Mouse (Mus musculus) gastrocnemius, postnatal 14 days (tissue): Measurements from ENCODE around the gene Gm20388. TPM values are rescaled to one million over a fixed set of nuclear protein-coding genes. Genes with fewer than 3 reads are reported as not detected.

Experiments
- DNase-seq: peaks from one replicate; pipeline ENCODE4 v3.0.0; 2021; ENCODE audit warnings: mixed read lengths
- intact Hi-C: fragments of 180-260 bp; cut with DNase I; formaldehyde crosslinking; loops from one replicate; pipeline ENCODE4 v1.15.1; 2025; ENCODE audit warnings: low total_unique reads
- total RNA-seq, 2 experiments: library from RNA; stranded (reverse); gene quantifications; 2 replicates each; pipeline ENCODE4 v1.2.3; 2021

Gm20388 gene
- total RNA-seq, 2 experiments from 2014 or later: 5.6 to 6.0 TPM

DNA sequence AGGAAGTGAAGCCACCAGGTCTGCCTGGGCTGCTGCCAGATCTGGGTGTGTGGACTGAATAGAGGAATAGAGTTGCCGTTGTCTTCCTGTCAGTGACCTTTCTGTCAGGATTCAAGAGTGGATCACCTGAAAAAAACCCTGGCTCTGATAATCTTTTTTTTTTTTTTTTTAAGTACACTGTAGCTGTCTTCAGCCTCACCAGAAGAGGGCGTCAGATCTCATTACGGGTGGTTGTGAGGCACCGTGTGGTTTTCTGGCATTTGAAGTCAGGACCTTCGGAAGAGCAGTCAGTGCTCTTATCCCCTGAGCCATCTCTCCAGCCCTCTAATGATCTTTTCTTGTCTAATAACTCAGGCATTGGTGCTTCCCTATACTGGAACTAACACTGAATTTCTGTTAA lies 4122.8 kb downstream of the Gm20388 start:
- intact Hi-C loops: no loop called here

GRCm38 (mm10) chr8:124038121-124038520 lies 4127.5 kb downstream of the Gm20388 start:
- DNase-seq: no peak
- intact Hi-C loops: no loop called here

More for the DNA sequence above, 4122.8 kb downstream of the Gm20388 start:
- no peak for DNase-seq

GRCm38 (mm10) chr8:124039351-124039750 lies 4128.7 kb downstream of the Gm20388 start:
- intact Hi-C loops: no loop called here
- no peak for DNase-seq

DNA sequence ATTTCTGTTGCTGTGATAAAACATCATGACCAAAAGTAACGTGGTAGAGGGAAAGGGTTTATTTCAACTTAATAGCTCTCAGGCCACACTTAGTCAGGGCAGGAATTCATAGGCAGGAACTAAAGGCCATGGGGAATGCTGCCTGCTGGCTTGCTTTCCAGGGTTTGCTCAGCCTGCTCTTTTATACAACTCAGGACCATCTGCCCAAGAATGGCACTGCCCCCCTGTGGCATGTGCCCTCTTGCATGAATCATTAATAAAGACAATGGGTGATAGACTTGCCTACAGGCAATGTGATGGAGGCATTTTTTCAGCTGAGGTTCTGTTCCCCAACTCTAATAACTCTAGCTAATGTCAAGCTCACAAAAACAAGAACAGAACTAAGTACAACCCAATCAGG lies 4131.6 kb downstream of the Gm20388 start:
- no peak for DNase-seq
- intact Hi-C loops: no loop called here

DNA sequence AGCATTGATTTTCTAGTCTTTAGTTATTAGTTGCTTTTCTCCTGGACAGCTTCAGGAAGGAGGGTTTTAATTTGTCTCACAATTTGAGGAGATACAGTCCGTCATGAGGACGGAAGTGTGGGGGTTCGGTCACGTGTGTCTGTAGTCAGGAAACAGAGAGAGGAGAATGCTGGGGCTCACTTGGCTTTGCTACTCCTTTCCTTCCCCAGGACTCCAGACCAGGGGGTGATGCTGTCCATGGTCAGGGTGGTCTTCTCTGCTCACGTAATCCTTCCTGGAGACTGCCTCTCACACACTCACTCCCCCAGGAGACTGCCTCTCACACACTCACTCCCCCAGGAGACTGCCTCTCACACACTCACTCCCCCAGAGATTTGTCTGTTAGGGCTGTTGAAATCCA lies 4133.8 kb downstream of the Gm20388 start:
- no peak for DNase-seq
- intact Hi-C loops: no loop called here

GRCm38 (mm10) chr8:124044931-124045330 lies 4134.3 kb downstream of the Gm20388 start:
- DNase-seq: no peak
- intact Hi-C loops: no loop called here

GRCm38 (mm10) chr8:124045856-124046255 lies 4135.2 kb downstream of the Gm20388 start:
- intact Hi-C loops: no loop called here
- no peak for DNase-seq

- intact Hi-C loops: loop anchor here (2.0 kb wide), 1 partner anchor 297 kb away; no protein-coding TSS in a partner anchor
- DNase-seq: peak; percentile 66
Measured at GRCm38 (mm10) chr8:124052110-124052509, 4141.5 kb downstream of the Gm20388 start.

DNA sequence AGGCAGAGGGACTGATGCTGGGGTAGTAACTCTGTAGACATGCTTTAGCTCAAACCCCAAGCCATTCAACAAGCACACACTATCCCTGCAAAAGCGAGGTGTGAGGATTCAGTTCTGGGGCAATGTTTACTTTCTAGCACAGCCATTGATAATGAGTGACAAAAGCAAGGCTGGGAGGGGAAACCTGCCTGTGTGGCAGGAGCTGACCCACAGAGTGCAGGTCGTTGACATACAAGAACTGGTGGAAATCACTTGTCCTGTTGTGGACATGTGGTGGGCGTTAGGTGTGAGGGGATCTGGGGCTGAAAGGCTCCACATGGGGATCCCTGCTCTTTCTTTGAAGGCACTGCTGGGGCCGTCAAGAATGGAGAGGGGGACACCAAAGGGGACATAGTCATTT lies 4141.9 kb downstream of the Gm20388 start:
- DNase-seq: no peak
- intact Hi-C loops: loop anchor here (2.0 kb wide), 1 partner anchor 296 kb away; no protein-coding TSS in a partner anchor

DNA sequence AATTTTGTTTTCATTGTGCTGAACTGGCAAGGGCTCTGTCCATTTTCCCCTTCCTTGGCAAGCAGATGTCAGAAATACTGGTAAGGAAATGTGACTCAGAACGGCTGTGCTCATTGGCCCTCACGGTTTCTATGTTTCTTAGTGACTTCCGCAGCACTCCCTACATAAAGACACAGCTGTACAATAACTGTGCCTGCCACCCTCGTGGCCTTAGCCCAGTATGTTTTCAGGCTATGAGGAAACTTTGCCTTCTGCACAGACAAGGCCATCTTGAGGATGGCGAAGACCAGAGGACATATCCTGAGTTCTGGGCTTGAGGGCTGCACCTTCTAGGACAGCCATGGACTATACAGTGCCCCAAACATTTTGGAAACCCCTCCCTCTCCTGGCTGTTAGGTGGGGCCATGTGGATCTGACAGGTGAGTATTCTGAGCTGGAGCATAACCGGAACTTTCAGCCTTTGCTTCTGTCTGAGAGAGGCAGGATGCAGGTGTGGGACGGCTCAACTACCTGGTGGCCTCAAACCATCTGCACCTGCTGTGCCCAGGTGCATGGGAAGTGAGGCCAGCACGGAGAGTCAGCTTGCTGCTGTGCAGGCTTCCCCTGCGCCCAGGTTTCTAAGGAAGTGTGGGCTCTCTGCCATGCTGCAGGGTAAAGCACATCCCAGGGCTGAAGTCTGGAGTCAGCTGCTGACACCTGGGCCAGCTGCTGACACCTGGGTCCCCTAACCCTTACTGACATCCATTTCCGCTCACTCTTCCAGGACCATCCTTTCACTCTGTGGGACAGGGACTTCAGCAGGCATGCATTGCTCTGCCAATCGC lies 4146.4 kb downstream of the Gm20388 start:
- intact Hi-C loops: no loop called here
- no peak for DNase-seq

GRCm38 (mm10) chr8:124066325-124067058 lies 4155.9 kb downstream of the Gm20388 start:
- intact Hi-C loops: no loop called here
- DNase-seq: peak; percentile 38

DNA sequence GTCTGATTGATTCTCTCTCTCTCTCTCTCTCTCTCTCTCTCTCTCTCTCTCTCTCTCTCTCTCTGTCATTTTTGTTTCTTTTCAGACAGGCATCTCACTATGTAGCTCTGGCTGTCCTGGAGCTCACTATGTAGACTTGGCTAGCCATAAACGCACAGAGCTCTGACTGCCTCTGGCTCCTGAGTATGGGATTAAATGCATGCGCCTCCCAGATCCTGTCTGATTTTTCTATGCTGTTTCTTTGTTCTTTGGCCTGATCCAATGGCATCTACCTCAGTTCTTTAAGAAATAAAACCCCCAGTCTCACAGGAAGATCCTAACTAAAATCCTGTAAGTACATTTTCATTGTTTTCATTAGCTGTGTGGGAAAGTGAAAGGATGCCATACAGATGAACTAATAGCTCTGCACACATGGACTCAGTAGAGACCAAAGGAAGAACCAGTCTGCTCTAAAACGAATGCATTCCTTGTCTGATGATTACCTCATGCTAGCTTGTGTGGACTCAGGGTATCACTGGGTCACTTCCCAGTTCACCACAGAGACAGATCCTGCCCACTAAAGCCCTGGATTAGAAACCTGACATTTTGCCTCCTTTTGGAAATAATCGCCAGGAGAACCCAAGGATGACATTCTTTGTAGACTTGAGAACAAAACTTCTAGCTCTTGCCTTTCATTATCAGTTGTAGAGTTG lies 4156.6 kb downstream of the Gm20388 start:
- DNase-seq: no peak
- intact Hi-C loops: no loop called here

- no peak for DNase-seq
- intact Hi-C loops: no loop called here
Measured at GRCm38 (mm10) chr8:124070363-124071324, 4160.0 kb downstream of the Gm20388 start.

GRCm38 (mm10) chr8:124075977-124076376 lies 4165.3 kb downstream of the Gm20388 start:
- intact Hi-C loops: no loop called here
- DNase-seq: no peak

DNA sequence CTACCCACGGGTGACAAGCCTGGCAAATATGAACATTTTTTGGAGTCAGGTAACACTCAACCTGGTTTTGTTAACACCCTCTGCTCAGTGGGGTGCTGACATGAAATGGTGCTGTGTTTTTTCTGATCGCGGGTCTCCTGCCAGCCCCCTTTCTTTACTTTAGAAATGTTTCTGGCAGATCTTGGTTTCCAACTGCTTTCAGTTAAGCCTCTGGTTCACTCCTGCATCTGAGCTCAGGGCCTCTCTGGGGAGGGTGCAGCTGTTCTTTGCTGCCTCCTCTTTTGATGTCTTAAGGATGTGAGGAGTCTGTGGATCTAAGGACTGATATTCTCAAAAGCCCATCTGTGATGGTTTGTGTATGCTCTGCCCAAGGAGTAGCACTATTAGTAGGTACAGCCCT lies 4165.8 kb downstream of the Gm20388 start:
- DNase-seq: no peak
- intact Hi-C loops: no loop called here

- intact Hi-C loops: no loop called here
- DNase-seq: no peak
Measured at GRCm38 (mm10) chr8:124077377-124077776, 4166.7 kb downstream of the Gm20388 start.

- DNase-seq: no peak
- intact Hi-C loops: no loop called here
Measured at GRCm38 (mm10) chr8:124077998-124078397, 4167.4 kb downstream of the Gm20388 start.

- DNase-seq: no peak
- intact Hi-C loops: no loop called here
Measured at GRCm38 (mm10) chr8:124078969-124079368, 4168.3 kb downstream of the Gm20388 start.
